27 mouse cellular contexts compared by ENCODE assay signal in the genomic region with DNA sequence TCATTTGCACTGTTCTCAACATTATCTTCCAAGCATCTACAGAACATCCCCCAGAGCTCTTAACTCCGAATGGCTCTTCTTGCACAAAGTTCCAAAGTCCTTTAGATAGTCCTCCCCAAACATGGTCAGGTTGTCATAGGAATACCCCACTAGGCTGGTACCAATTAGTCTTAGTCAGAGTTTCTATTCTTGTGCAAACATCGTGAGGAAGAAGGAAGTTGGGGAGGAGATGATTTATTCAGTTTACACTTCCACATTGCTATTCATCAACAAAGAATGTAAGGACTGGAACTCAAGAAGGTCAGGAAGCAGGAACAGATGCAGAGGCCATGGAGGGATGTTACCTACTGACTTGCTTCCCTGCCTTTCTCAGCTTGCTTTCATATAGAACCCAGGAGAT. TPM values are rescaled to one million over a fixed set of nuclear protein-coding genes. Genes with fewer than 3 reads are reported as not detected.
A peak's percentile ranks its signal among the peaks of the same experiment; 100 is the strongest.
DNase-seq lines count a peak whose midpoint lies in the region; ATAC-seq and TF ChIP-seq lines count a peak whose summit lies in the region.
"Had no signal": no experiment of that assay in that cellular context is flagged by ENCODE, and none has a peak within 500 bp of the region (broad histone marks: within the 10 kb centered on the region; RNA-seq: fewer than 3 reads in every experiment).

No protein-coding gene starts in this region.

- no peaks in the 10 kb centered on the region for H3K27me3 ChIP-seq in stomach, postnatal 0 days (ENCODE audit: control insufficient read depth, insufficient read depth, low read length)
- H3K27me3 ChIP-seq: CH12.LX; embryonic facial prominence, embryonic 13.5 days; forebrain, embryonic 12.5 days; forebrain, embryonic 15.5 days; hindbrain, embryonic 13.5 days had no signal

- TF ChIP-seq EP300 in stomach, postnatal 0 days (optimal IDR thresholded peaks at IDR 0.05), result no peak

- no peak overlapping the region for H3K4me2 ChIP-seq in stomach, postnatal 0 days (replicated peaks; ENCODE audit: low read depth)
- H3K4me2 ChIP-seq: embryonic facial prominence, embryonic 13.5 days; forebrain, embryonic 12.5 days; forebrain, embryonic 15.5 days; heart, embryonic 11.5 days; hindbrain, embryonic 13.5 days had no signal

- no peak for TF ChIP-seq CTCF in stomach, postnatal 0 days (IDR thresholded peaks at IDR 0.05; ENCODE audit: low read depth)

- H3K9me3 ChIP-seq in stomach, postnatal 0 days (ENCODE audit: control insufficient read depth, low read length), result no peaks in the 10 kb centered on the region
- H3K9me3 ChIP-seq: embryonic facial prominence, embryonic 10.5 days; embryonic facial prominence, embryonic 13.5 days; forebrain, embryonic 12.5 days; forebrain, embryonic 15.5 days; G1E; hindbrain, embryonic 10.5 days; hindbrain, embryonic 13.5 days had no signal

- H3K4me1 ChIP-seq in stomach, postnatal 0 days (replicated peaks; ENCODE audit: control insufficient read depth, insufficient read depth), result no peaks in the 10 kb centered on the region
- H3K4me1 ChIP-seq: embryonic facial prominence, embryonic 10.5 days; embryonic facial prominence, embryonic 13.5 days; forebrain, embryonic 12.5 days; forebrain, embryonic 15.5 days; hindbrain, embryonic 10.5 days; hindbrain, embryonic 13.5 days had no signal

- no peak overlapping the region for H3K27ac ChIP-seq in stomach, postnatal 0 days (replicated peaks)
- H3K27ac ChIP-seq: embryonic facial prominence, embryonic 10.5 days; embryonic facial prominence, embryonic 13.5 days; forebrain, embryonic 12.5 days; forebrain, embryonic 15.5 days; hindbrain, embryonic 10.5 days; hindbrain, embryonic 13.5 days had no signal

- ATAC-seq in granulocyte monocyte progenitor cell, adult 5-6 weeks (replicated peaks; ENCODE audit: poor library complexity, severe bottlenecking), result peak; percentile 72
- ATAC-seq in stomach, postnatal 0 days (ENCODE audit: low FRiP score, low TSS enrichment), result 0 out of 2 replicates have a peak, but pooled peaks have one; percentile 35
- ATAC-seq: forebrain, embryonic 15.5 days; hindbrain, embryonic 16.5 days had no signal

- 37% methylated on average over 2 of the region's 2 CpGs for whole genome bisulfite sequencing in stomach, postnatal 0 days

- no peak overlapping the region for H3K9ac ChIP-seq in stomach, postnatal 0 days (ENCODE audit: low read length)
- H3K9ac ChIP-seq: embryonic facial prominence, embryonic 13.5 days; forebrain, embryonic 12.5 days; forebrain, embryonic 15.5 days; hindbrain, embryonic 13.5 days had no signal

- H3K4me3 ChIP-seq in stomach, postnatal 0 days (ENCODE audit: low read depth, low read length), result no peak overlapping the region
- H3K4me3 ChIP-seq: embryonic facial prominence, embryonic 10.5 days; embryonic facial prominence, embryonic 13.5 days; erythroblast, embryonic 14.5 days; forebrain, embryonic 12.5 days; forebrain, embryonic 15.5 days; hindbrain, embryonic 10.5 days; hindbrain, embryonic 13.5 days had no signal

- H3K36me3 ChIP-seq in stomach, postnatal 0 days (ENCODE audit: control insufficient read depth, insufficient read depth, low read length), result no peaks in the 10 kb centered on the region
- H3K36me3 ChIP-seq: embryonic facial prominence, embryonic 10.5 days; embryonic facial prominence, embryonic 13.5 days; forebrain, embryonic 12.5 days; forebrain, embryonic 15.5 days; G1E; hindbrain, embryonic 10.5 days; hindbrain, embryonic 13.5 days had no signal

- peak; percentile 10 for DNase-seq in heart, adult 11 months
- DNase-seq in heart, postnatal 25 days (ENCODE audit: low spot score), result no peak
- peak; percentile 66 for DNase-seq in 3T3-L1 (ENCODE audit: low read depth, low spot score)
- no peak for DNase-seq in stomach, postnatal 0 days (ENCODE audit: low spot score)
- no peak for DNase-seq in layer of hippocampus, postnatal 36 days
- DNase-seq in layer of hippocampus, postnatal 14 days (ENCODE audit: low spot score in 2 of 2), result no peak
- DNase-seq: adrenal gland, adult 8-10 months; adrenal gland, postnatal 25 days; B cell, adult 2 months; cerebellum, adult 11-12 months; cerebellum, adult 8-10 months; cerebellum, postnatal 14 days; embryo, embryonic 11 days; gastrocnemius, postnatal 25 days; heart, postnatal 36 days had no signal

- intact Hi-C loops in heart, postnatal 25 days (cut with DNase I), result loop anchor here (5.0 kb wide), 2 partner anchors 35 to 85 kb away; no protein-coding TSS in a partner anchor

RNA-seq across cellular contexts. Expression of a gene that starts 46.9 kb away (rescaled TPM):
- total RNA-seq in heart, postnatal 25 days (2021), result 10 to 100 TPM; 19.2 to 20.2 TPM
- total RNA-seq in granulocyte monocyte progenitor cell, adult 5-6 weeks (2014; fragmentation: Nextera tagmentation), result 22.9 and 28.4 TPM in 2 replicates
- total RNA-seq in granulocyte monocyte progenitor cell, adult 5-6 weeks (2017), result 53.9 and 82.3 TPM in 2 replicates
- polyA plus RNA-seq in stomach, postnatal 0 days (2015; fragmentation: Nextera tagmentation; extraction: Ambion mirVana), result 37.7 and 40.8 TPM in 2 replicates
- total RNA-seq in layer of hippocampus, postnatal 36 days (2021), result 1 to 10 TPM; 2.4 to 3.5 TPM
- total RNA-seq in layer of hippocampus, postnatal 14 days (2021), result 1 to 10 TPM; 2.9 to 4.5 TPM
- polyA plus RNA-seq: G1E had no signal

Comparison
In these comparisons a context has a peak if more than half of its experiments do, and no peak if none do; other contexts are left out.
1. DNase-seq: peak in heart, adult 11 months (single experiment) and 3T3-L1 (single experiment); none in heart, postnatal 25 days (single experiment), stomach, postnatal 0 days (single experiment), layer of hippocampus, postnatal 36 days (0 of 2) and layer of hippocampus, postnatal 14 days (0 of 2).